Mouse (Mus musculus): Measurements from ENCODE around the gene Papss2.

DNA sequence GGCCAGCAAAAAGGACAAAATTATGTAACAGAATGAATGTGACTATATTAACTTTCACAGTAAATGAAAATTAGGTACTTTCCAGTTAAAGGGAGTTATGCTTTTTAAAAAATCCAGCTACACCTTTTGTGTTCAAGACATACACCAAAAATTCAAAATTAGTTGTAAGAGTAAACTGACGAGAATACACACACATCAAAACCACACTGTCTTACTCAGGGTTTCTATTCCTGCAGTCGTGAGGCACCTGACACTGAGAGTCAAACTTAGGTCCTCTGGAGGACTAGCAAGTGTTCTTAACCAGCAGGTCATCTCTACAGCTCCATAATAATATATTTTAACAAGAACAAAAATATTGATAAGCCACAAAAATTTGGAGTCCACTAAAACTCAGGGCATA, 101.1 kb downstream of the Papss2 start:
- TF ChIP-seq CTCF (IDR thresholded peaks at IDR 0.05; ENCODE audit: low read depth, low read length) (no peak), POLR2A (IDR thresholded peaks at IDR 0.05; ENCODE audit: borderline replicate concordance, low read depth, low read length) (no peak)
